Mouse (Mus musculus) heart, postnatal 0 days (tissue): ENCODE data around the gene Ercc1.

Experiments
- CTCF ChIP-seq: IDR thresholded peaks from 2 replicates; pipeline ENCODE4 v1.5.1; 2016; ENCODE audit warnings: antibody characterized with exemption, control low read depth, low read depth
- EP300 ChIP-seq: IDR thresholded peaks from 2 replicates; pipeline ENCODE4 v1.6.1; 2016; ENCODE audit warnings: antibody characterized with exemption, low read depth

- no peak for TF ChIP-seq CTCF
- peak; percentile 89; the same call in 1 of the 2 replicates for TF ChIP-seq EP300
Observed at GRCm38 (mm10) chr7:19327128-19327527, 17.4 kb upstream of the Ercc1 start.
